9 mouse cellular contexts compared by ENCODE assay signal in the genomic region with DNA sequence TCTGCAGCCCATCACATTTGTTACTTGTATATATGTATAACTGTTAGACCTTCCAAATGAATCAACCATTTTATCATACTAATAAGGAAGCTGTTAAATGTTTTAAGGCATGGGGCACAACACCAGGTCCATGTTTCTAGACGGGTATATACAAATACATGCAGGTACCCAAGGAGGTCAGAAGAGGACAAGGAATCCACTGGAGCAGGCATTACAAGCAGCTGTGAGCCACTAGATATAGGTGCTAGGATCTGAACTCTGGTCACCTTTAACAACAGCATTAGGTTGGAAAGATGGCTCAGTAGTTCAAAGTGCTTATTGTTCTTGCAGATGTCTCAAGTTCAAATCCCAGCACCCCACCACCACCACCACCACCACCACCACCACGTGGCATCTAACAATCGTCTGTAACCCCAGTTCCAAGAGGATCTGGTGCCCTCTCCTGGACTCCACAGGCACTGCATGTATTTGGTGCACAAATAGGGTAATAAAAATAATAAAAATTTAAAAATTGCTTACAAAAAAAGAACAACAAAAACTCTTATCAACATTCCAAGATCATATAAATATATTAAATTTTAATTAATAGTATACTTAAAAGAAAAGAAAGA. TPM values are rescaled to one million over a fixed set of nuclear protein-coding genes. Genes with fewer than 3 reads are reported as not detected.
A peak's percentile ranks its signal among the peaks of the same experiment; 100 is the strongest.
DNase-seq lines count a peak whose midpoint lies in the region; ATAC-seq and TF ChIP-seq lines count a peak whose summit lies in the region.
"Had no signal": no experiment of that assay in that cellular context is flagged by ENCODE, and none has a peak within 500 bp of the region (broad histone marks: within the 10 kb centered on the region; RNA-seq: fewer than 3 reads in every experiment).

No protein-coding gene starts in this region.

- H3K4me3 ChIP-seq in midbrain, embryonic 10.5 days, result no peak overlapping the region
- H3K4me3 ChIP-seq in midbrain, embryonic 15.5 days, result no peak overlapping the region
- H3K4me3 ChIP-seq: heart, embryonic 13.5 days had no signal

- 25% methylated on average over 3 of the region's 3 CpGs for WGBS in midbrain, embryonic 10.5 days
- 31% methylated on average over 3 of the region's 3 CpGs for WGBS in midbrain, embryonic 15.5 days

- CTCF ChIA-PET in Patski (lab: Charles Lee), result interaction anchor here (1.2 to 1.6 kb wide), 4 partner anchors 12 to 124 kb away, joined by 3 to 5 read pairs (median 4); no protein-coding TSS in a partner anchor

- H3K36me3 ChIP-seq in midbrain, embryonic 10.5 days, result no peaks in the 10 kb centered on the region
- no peaks in the 10 kb centered on the region for H3K36me3 ChIP-seq in midbrain, embryonic 15.5 days (replicated peaks)
- H3K36me3 ChIP-seq: heart, embryonic 13.5 days had no signal

- peak; percentile 41 for DNase-seq in midbrain, embryonic 10.5 days (ENCODE audit: low spot score)
- no peak for DNase-seq in Patski (ENCODE audit: low read depth, low spot score)
- peak; percentile 44 to 73 for DNase-seq in cerebellum, postnatal 14 days
- DNase-seq in heart, postnatal 14 days, result peak; percentile 63 to 81
- peak; percentile 33 for DNase-seq in left cerebral cortex, postnatal 4 days
- DNase-seq in ovary, postnatal 14 days (ENCODE audit: low spot score), result peak; percentile 62
- peak; percentile 62 to 71 for DNase-seq in thymus, postnatal 36 days

- no peak overlapping the region for H3K27ac ChIP-seq in midbrain, embryonic 10.5 days (replicated peaks)
- no peak overlapping the region for H3K27ac ChIP-seq in midbrain, embryonic 15.5 days
- H3K27ac ChIP-seq: heart, embryonic 13.5 days had no signal

- POLR2A ChIA-PET in Patski (lab: Charles Lee), result no interaction called here

- no peak overlapping the region for H3K4me2 ChIP-seq in midbrain, embryonic 15.5 days
- H3K4me2 ChIP-seq: heart, embryonic 13.5 days had no signal

- no peaks in the 10 kb centered on the region for H3K27me3 ChIP-seq in midbrain, embryonic 10.5 days (ENCODE audit: low read depth, poor library complexity, severe bottlenecking)
- H3K27me3 ChIP-seq in midbrain, embryonic 15.5 days (replicated peaks), result no peaks in the 10 kb centered on the region
- peaks cover 16% of the 10 kb centered on the region for H3K27me3 ChIP-seq in Patski
- H3K27me3 ChIP-seq: heart, embryonic 13.5 days had no signal

- H3K4me1 ChIP-seq in midbrain, embryonic 10.5 days, result no peaks in the 10 kb centered on the region
- no peaks in the 10 kb centered on the region for H3K4me1 ChIP-seq in midbrain, embryonic 15.5 days

- intact Hi-C loops in heart, postnatal 14 days (cut with DNase I), result loop anchor here (2.0 to 5.0 kb wide), 3 partner anchors 40 to 308 kb away; partner anchors contain the start of gene Wdr89
- intact Hi-C loops in left cerebral cortex, postnatal 4 days (cut with DNase I), result no loop called here

- H3K9me3 ChIP-seq in midbrain, embryonic 10.5 days (replicated peaks), result peaks cover 6% of the 10 kb centered on the region; the same call in 1 of the 2 replicates
- no peaks in the 10 kb centered on the region for H3K9me3 ChIP-seq in midbrain, embryonic 15.5 days
- H3K9me3 ChIP-seq: heart, embryonic 13.5 days had no signal

- TF ChIP-seq CTCF in Patski (IDR thresholded peaks at IDR 0.05), result peak; percentile 57

- no peak overlapping the region for H3K9ac ChIP-seq in midbrain, embryonic 15.5 days
- H3K9ac ChIP-seq: heart, embryonic 13.5 days had no signal

- in situ Hi-C loops in Patski (cut with MboI; ENCODE audit: low pct_unique_long_range_greater_than_20kb), result loop anchor here (5.0 to 25.0 kb wide), 3 partner anchors 98 to 1435 kb away; no protein-coding TSS in a partner anchor

- ATAC-seq in midbrain, embryonic 15.5 days (replicated peaks), result no peak
- ATAC-seq in Patski, result no peak

RNA-seq across cellular contexts. Expression of gene Sgpp1, which starts 37.0 kb away (rescaled TPM):
- polyA plus RNA-seq in midbrain, embryonic 10.5 days (2016; fragmentation: Nextera tagmentation; extraction: Ambion mirVana), result 5.5 and 6.1 TPM in 2 replicates
- 12.2 and 12.5 TPM in 2 replicates for polyA plus RNA-seq in midbrain, embryonic 15.5 days (2015; fragmentation: Nextera tagmentation; extraction: Ambion mirVana)
- polyA plus RNA-seq in Patski (2021), result 10.5 TPM
- total RNA-seq in heart, postnatal 14 days (2021), result 10 to 100 TPM; 17.9 TPM
- 10 to 100 TPM; 25.9 to 27.2 TPM for total RNA-seq in left cerebral cortex, postnatal 4 days (2021)

RNA-seq across cellular contexts. Expression of gene Syne2, which starts 45.4 kb away (rescaled TPM):
- polyA plus RNA-seq in midbrain, embryonic 10.5 days (2016; fragmentation: Nextera tagmentation; extraction: Ambion mirVana), result 91.9 and 93.1 TPM in 2 replicates
- 52.7 and 56.0 TPM in 2 replicates for polyA plus RNA-seq in midbrain, embryonic 15.5 days (2015; fragmentation: Nextera tagmentation; extraction: Ambion mirVana)
- 86.9 TPM for polyA plus RNA-seq in Patski (2021)
- 10 to 100 TPM; 44.8 to 47.9 TPM for total RNA-seq in heart, postnatal 14 days (2021)
- 10 to 100 TPM; 37.6 to 43.8 TPM for total RNA-seq in left cerebral cortex, postnatal 4 days (2021)
